Mouse (Mus musculus) intestine, embryonic 14.5 days (tissue): ENCODE results near the gene Sept8. TPM values are rescaled to one million over a fixed set of nuclear protein-coding genes. Genes with fewer than 3 reads are reported as not detected.

Source experiments
- ATAC-seq: fragments of 200-750 bp; cut with Nextera tagmentation; replicated peaks from 2 replicates; pipeline ENCODE4 v1.8.0; 2017; ENCODE audit warnings: low read depth, moderate number of reproducible peaks, moderate TSS enrichment, moderate library complexity; ENCODE audit not compliant: low FRiP score, low TSS enrichment
- DNase-seq: peaks from one replicate; pipeline ENCODE4 v3.0.0-alpha.2; 2018; ENCODE audit warnings: low spot score
- H3K27ac ChIP-seq: fragments of 300-500 bp; sonication (generic); 2 replicates; pipeline ENCODE4 v1.5.1; 2014; ENCODE audit warnings: low read depth, mild to moderate bottlenecking, control low read depth
- H3K27me3 ChIP-seq: fragments of 300-500 bp; sonication (generic); replicated peaks from 2 replicates; pipeline ENCODE4 v1.6.1; 2014; ENCODE audit warnings: low read length, control low read depth; ENCODE audit not compliant: control insufficient read depth, insufficient read depth
- H3K36me3 ChIP-seq: fragments of 300-500 bp; sonication (generic); 2 replicates; pipeline ENCODE4 v1.6.1; 2014; ENCODE audit warnings: low read length, control low read depth; ENCODE audit not compliant: control insufficient read depth, insufficient read depth
- H3K4me1 ChIP-seq: fragments of 300-500 bp; sonication (generic); replicated peaks from 2 replicates; pipeline ENCODE4 v1.6.1; 2014; ENCODE audit warnings: low read length, control low read depth, mixed read lengths; ENCODE audit not compliant: control insufficient read depth, insufficient read depth
- H3K4me2 ChIP-seq: fragments of 300-500 bp; sonication (generic); 2 replicates; pipeline ENCODE4 v1.6.1; 2014; ENCODE audit warnings: low read length
- H3K4me3 ChIP-seq: fragments of 300-500 bp; sonication (generic); 2 replicates; pipeline ENCODE4 v1.5.1; 2014; ENCODE audit warnings: low read depth, low read length, control low read depth, mixed read lengths
- H3K9ac ChIP-seq: fragments of 300-500 bp; sonication (generic); 2 replicates; pipeline ENCODE4 v1.6.1; 2014; ENCODE audit warnings: mild to moderate bottlenecking, low read length
- H3K9me3 ChIP-seq: fragments of 300-500 bp; sonication (generic); 2 replicates; pipeline ENCODE4 v1.6.1; 2016; ENCODE audit warnings: low read length, control low read depth; ENCODE audit not compliant: control insufficient read depth
- WGBS: fragments of 180-500 bp; shearing (Covaris S2); extraction: QIAGEN DNeasy Blood & Tissue Kit; methylation state at CpG from one replicate; pipeline ENCODE4 v1.1.7; 2014; 5-methylcytosine and 5-hydroxymethylcytosine counted together
- polyA plus RNA-seq: library from polyadenylated mRNA; unstranded; fragments of >200 nt; fragmentation: Nextera tagmentation; extraction: Ambion mirVana; gene quantifications from 2 replicates; pipeline ENCODE4 v1.2.1, GENCODE M21; 2014

Gene Sept8
- polyA plus RNA-seq, 1 experiment from 2014 or later, result 22.7 TPM

GRCm38 (mm10) chr11:53489007-53489406 is 30.1 kb upstream of the Sept8 start:
- WGBS, result 97% methylated on average over 5 of the region's 5 CpGs
- no peaks in the 10 kb centered on the region for H3K36me3 ChIP-seq
- no peak overlapping the region for H3K9ac ChIP-seq
- no peak overlapping the region for H3K4me2 ChIP-seq
- DNase-seq, result no peak
- peaks cover 12% of the 10 kb centered on the region; the same call in 1 of the 2 replicates for H3K4me1 ChIP-seq
- ATAC-seq, result no peak
- peaks cover 11% of the 10 kb centered on the region; the same call in 1 of the 2 replicates for H3K27me3 ChIP-seq
- no peaks in the 10 kb centered on the region for H3K9me3 ChIP-seq
- no peak overlapping the region for H3K27ac ChIP-seq
- H3K4me3 ChIP-seq, result no peak overlapping the region

DNA sequence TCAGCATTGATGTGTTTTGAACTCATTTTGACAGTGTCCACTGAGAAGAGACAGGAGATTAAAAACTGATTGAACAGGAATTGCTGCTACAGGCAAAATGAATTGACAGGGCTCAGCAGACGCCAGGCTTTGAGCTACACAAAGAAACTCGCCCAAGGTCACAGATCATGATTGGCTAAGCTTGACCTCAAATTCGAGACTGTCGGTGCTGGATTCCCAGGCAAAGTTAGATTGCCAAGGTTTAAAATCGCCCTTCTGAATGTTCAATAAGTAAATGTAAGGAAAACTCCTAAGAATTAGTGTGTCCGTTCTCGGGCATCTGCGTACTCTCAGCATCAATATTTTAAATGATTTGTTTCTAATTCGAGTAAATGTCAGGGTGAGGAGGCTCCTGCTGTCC is 29.6 kb upstream of the Sept8 start:
- no peaks in the 10 kb centered on the region for H3K9me3 ChIP-seq
- no peak overlapping the region for H3K9ac ChIP-seq
- H3K27me3 ChIP-seq, result peaks cover 11% of the 10 kb centered on the region; the same call in 1 of the 2 replicates
- ATAC-seq, result no peak
- no peak overlapping the region for H3K4me3 ChIP-seq
- no peak for DNase-seq
- no peak overlapping the region for H3K4me2 ChIP-seq
- H3K27ac ChIP-seq, result no peak overlapping the region
- WGBS, result 75% methylated on average over 9 of the region's 9 CpGs
- H3K4me1 ChIP-seq, result peaks cover 12% of the 10 kb centered on the region; the same call in 1 of the 2 replicates
- no peaks in the 10 kb centered on the region for H3K36me3 ChIP-seq

DNA sequence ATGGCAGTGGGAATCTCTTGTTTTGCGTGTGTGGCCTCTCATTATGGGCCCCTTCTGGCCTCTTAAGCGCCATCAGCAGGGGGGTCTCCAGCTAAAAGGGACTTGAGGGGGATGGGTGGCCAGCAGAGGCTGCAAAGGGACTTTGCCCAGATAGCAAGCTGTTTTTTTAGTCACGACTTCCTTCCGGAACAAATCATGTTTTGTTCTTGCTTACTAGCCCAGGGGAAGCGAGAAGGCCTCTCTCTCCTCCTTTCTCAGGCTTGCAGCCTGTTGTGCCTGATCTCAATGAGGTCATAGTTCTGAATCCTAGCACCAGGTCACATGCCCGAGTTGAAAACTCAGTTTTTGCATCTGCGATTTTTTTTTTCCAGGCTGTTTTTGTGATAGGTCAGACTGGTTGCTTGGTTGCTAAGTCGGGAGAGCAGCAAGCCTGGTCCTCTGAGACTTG is 27.1 kb upstream of the Sept8 start:
- Histone ChIP-seq H3K4me2 (no peak overlapping the region), H3K4me1 (peaks cover 12% of the 10 kb centered on the region), H3K27ac (no peak overlapping the region), H3K27me3 (peaks cover 7% of the 10 kb centered on the region; the same call in 1 of the 2 replicates), H3K4me3 (no peak overlapping the region), H3K36me3 (no peaks in the 10 kb centered on the region), H3K9me3 (no peaks in the 10 kb centered on the region), H3K9ac (no peak overlapping the region)
- ATAC-seq (no peak), DNase-seq (no peak)
- 39% methylated on average over 8 of the region's 8 CpGs for WGBS

- no peak overlapping the region for H3K9ac ChIP-seq
- no peak for DNase-seq
- no peak for ATAC-seq
- no peak overlapping the region for H3K27ac ChIP-seq
- peaks cover 5% of the 10 kb centered on the region; the same call in 1 of the 2 replicates for H3K4me1 ChIP-seq
- H3K4me2 ChIP-seq, result no peak overlapping the region
- WGBS, result 23% methylated on average over 3 of the region's 3 CpGs
- no peak overlapping the region for H3K4me3 ChIP-seq
- no peaks in the 10 kb centered on the region for H3K9me3 ChIP-seq
- H3K27me3 ChIP-seq, result no peaks in the 10 kb centered on the region
- H3K36me3 ChIP-seq, result no peaks in the 10 kb centered on the region
These were observed 25.7 kb upstream of the Sept8 start for GRCm38 (mm10) chr11:53493243-53493955.

DNA sequence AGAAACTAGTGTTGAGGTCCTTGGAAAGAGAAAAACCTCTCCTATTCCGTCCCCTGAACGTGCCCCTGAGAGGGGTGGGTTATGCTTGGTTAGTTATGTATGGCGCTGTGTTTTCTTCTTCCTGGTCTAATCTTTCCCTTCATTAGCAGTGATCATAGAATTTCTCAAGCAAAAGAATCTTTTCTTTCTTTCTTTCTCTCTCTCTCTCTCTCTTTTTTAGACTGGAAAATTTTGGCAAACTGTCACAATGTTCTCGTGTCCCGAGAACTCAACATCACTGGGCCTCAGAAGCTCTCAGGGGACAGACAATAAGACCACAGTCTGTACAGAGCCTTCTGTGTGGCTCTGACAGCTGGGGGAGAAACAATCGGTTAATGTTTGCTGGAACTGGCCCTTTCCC is 23.6 kb upstream of the Sept8 start:
- H3K9ac ChIP-seq, result no peak overlapping the region
- H3K27me3 ChIP-seq, result no peaks in the 10 kb centered on the region
- H3K4me1 ChIP-seq, result peaks cover 5% of the 10 kb centered on the region; the same call in 1 of the 2 replicates
- ATAC-seq, result no peak
- no peaks in the 10 kb centered on the region for H3K36me3 ChIP-seq
- H3K9me3 ChIP-seq, result no peaks in the 10 kb centered on the region
- H3K4me3 ChIP-seq, result no peak overlapping the region
- WGBS, result 62% methylated on average over 6 of the region's 6 CpGs
- H3K27ac ChIP-seq, result peak overlapping the region; percentile 22; the same call in 1 of the 2 replicates
- no peak overlapping the region for H3K4me2 ChIP-seq
- no peak for DNase-seq

- Histone ChIP-seq H3K9ac (no peak overlapping the region), H3K36me3 (no peaks in the 10 kb centered on the region), H3K27ac (no peak overlapping the region), H3K4me1 (peaks cover 6% of the 10 kb centered on the region; the same call in 1 of the 2 replicates), H3K4me2 (no peak overlapping the region), H3K9me3 (no peaks in the 10 kb centered on the region), H3K27me3 (no peaks in the 10 kb centered on the region), H3K4me3 (no peak overlapping the region)
- DNase-seq, result no peak
- ATAC-seq, result no peak
- WGBS, result 67% methylated on average over 6 of the region's 6 CpGs
These were observed 22.1 kb upstream of the Sept8 start for GRCm38 (mm10) chr11:53496946-53497345.

DNA sequence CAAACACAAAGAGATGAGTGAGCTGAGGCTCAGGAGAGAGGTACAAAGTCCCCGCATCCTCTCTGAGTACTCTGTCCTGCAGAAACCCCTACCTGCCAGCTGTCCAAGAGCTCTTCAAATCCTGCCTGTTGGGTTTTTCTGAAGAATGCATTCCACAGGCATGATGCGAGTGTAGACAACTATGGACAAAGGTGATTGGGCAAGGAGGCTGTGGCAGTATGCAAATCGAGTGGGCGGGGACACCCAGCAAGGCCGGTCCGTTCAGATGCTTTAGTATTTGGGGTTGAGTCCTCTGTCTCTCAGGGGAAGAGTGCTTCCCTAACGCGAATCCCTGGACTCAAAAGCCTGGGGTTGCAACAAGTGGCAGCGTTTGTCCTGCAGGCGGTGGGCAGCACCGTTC is 18.5 kb upstream of the Sept8 start:
- 7% methylated on average over 11 of the region's 11 CpGs for WGBS
- DNase-seq (no peak), ATAC-seq (peak; percentile 70)
- H3K36me3 ChIP-seq, result no peaks in the 10 kb centered on the region
- H3K4me1 ChIP-seq, result peaks cover 4% of the 10 kb centered on the region; the same call in 1 of the 2 replicates
- no peak overlapping the region for H3K4me3 ChIP-seq
- H3K27me3 ChIP-seq, result no peaks in the 10 kb centered on the region
- no peak overlapping the region for H3K27ac ChIP-seq
- no peaks in the 10 kb centered on the region for H3K9me3 ChIP-seq
- no peak overlapping the region for H3K9ac ChIP-seq
- H3K4me2 ChIP-seq, result peak overlapping the region; percentile 22; the same call in 1 of the 2 replicates

DNA sequence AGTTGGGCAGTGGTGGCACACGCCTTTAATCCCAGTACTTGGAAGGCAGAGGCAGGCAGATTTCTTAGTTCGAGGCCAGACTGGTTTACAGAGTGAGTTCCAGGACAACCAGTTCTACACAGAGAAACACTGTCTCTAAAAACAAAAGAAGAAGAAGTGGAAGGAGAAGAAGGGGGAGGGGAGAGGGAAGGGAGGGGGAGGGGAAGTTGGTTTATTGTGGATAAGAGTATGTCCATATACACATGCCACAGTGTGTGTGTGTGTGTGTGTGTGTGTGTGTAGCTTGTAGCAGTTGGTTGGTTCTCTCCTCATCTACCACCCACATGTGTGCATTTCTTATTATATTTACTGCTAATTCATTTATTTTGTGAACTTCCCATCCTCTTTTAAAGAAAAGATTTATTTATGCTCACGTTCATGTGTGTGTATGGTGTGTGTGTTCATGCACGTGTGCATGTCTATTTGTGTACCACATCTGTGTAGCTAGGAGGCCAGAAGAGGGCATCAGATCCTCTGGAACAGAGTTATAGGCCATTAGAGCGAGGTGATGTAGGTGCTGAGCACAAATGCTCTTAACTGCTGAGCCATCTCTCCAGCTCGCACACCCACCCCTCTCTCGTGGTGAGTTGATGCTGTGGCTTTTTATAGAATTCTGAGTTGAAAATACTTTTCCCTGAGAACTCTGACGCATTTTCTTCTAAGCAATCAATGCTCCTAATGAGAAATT is 16.9 kb upstream of the Sept8 start:
- H3K36me3 ChIP-seq, result no peaks in the 10 kb centered on the region
- DNase-seq (no peak), ATAC-seq (no peak)
- no peak overlapping the region for H3K27ac ChIP-seq
- H3K9ac ChIP-seq, result no peak overlapping the region
- no peak overlapping the region for H3K4me2 ChIP-seq
- 76% methylated on average over 8 of the region's 8 CpGs for WGBS
- no peaks in the 10 kb centered on the region for H3K9me3 ChIP-seq
- H3K4me3 ChIP-seq, result no peak overlapping the region
- no peaks in the 10 kb centered on the region for H3K27me3 ChIP-seq
- H3K4me1 ChIP-seq, result 0 out of 2 replicates have a peak, but pooled peaks cover 4% of the 10 kb centered on the region
